Mouse (Mus musculus) kidney, adult 2 months (tissue): ENCODE data around the gene Trpm8. TPM values are rescaled to one million over a fixed set of nuclear protein-coding genes. Genes with fewer than 3 reads are reported as not detected.
A peak's percentile ranks its signal among the peaks of the same experiment; 100 is the strongest.

Source experiments
- DNase-seq: peaks from one replicate; pipeline ENCODE4 v3.0.0; 2021
- H3K27ac ChIP-seq: fragments of 200-500 bp; 2 replicates; pipeline ENCODE4 v1.5.1; 2012; ENCODE audit warnings: low read depth, low read length, control low read depth, inconsistent platforms; ENCODE audit not compliant: insufficient read depth
- H3K27me3 ChIP-seq: fragments of 200-500 bp; replicated peaks from 2 replicates; pipeline ENCODE4 v1.6.1; 2012; ENCODE audit warnings: mild to moderate bottlenecking, moderate library complexity, low read length, inconsistent platforms; ENCODE audit not compliant: control insufficient read depth, insufficient read depth
- H3K36me3 ChIP-seq: fragments of 200-500 bp; 2 replicates; pipeline ENCODE4 v1.6.1; 2012; ENCODE audit warnings: mild to moderate bottlenecking, moderate library complexity, low read length, inconsistent platforms; ENCODE audit not compliant: control insufficient read depth, insufficient read depth
- H3K4me1 ChIP-seq: fragments of 200-500 bp; 2 replicates; pipeline ENCODE4 v1.6.1; 2011; ENCODE audit warnings: low read length; ENCODE audit not compliant: control insufficient read depth, insufficient read depth
- H3K4me3 ChIP-seq: fragments of 200-500 bp; 2 replicates; pipeline ENCODE4 v1.5.1; 2011; ENCODE audit warnings: mild to moderate bottlenecking, low read depth, low read length, control low read depth; ENCODE audit not compliant: insufficient read depth
- CTCF ChIP-seq: fragments of 200-500 bp; conservative IDR thresholded peaks from 2 replicates; pipeline ENCODE4 v1.5.1; 2011; ENCODE audit warnings: low read depth, mild to moderate bottlenecking, control low read depth, low read length, moderate library complexity, mixed read lengths; ENCODE audit not compliant: insufficient read depth, insufficient read length
- POLR2A ChIP-seq: fragments of 200-500 bp; IDR thresholded peaks from one replicate; pipeline ENCODE4 v1.6.1; 2011; ENCODE audit warnings: low read depth, low read length, control low read depth
- WGBS: fragments of 180-500 bp; shearing (Covaris S2); methylation state at CpG from one replicate; pipeline ENCODE4 v1.1.7; 2018; 5-methylcytosine and 5-hydroxymethylcytosine counted together
- polyA plus RNA-seq: library from polyadenylated mRNA; depleted of rRNA; stranded (reverse); fragments of >200 nt; gene quantifications from 2 replicates; pipeline ENCODE4 v1.2.3, GENCODE M21; 2012

The Trpm8 gene
- polyA plus RNA-seq, 1 experiment, result not detected

DNA sequence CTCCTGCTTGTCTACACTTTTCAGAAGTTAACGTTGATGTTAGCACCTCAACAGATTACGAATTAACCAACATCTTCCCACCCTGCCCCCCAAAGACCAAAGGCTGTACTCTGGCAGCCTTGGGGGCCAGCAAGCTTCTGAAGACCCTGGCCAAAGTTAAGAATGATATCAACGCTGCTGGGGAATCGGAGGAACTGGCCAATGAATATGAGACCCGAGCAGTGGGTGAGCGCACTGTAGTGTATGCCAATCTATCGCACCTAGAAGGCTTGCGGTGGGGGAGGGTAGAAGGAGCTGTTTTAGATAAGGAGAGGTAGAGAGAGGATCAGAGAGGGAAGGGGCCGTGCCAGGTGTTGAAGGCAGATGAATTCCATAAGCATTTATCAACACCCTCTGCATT, 73.3 kb downstream of the Trpm8 start:
- no peak for DNase-seq
- Histone ChIP-seq H3K4me3 (no peak overlapping the region), H3K4me1 (no peaks in the 10 kb centered on the region), H3K27me3 (no peaks in the 10 kb centered on the region), H3K27ac (no peak overlapping the region), H3K36me3 (no peaks in the 10 kb centered on the region)
- TF ChIP-seq POLR2A, result no peak
- 83% methylated on average over 9 of the region's 9 CpGs for WGBS

- TF ChIP-seq POLR2A (no peak), CTCF (no peak)
- H3K4me3 ChIP-seq, result no peak overlapping the region
- H3K27ac ChIP-seq, result no peak overlapping the region
- no peaks in the 10 kb centered on the region for H3K4me1 ChIP-seq
- H3K36me3 ChIP-seq, result no peaks in the 10 kb centered on the region
- no peaks in the 10 kb centered on the region for H3K27me3 ChIP-seq
- DNase-seq, result no peak
- 93% methylated on average over 12 of the region's 12 CpGs for WGBS
These were observed 77.6 kb downstream of the Trpm8 start for GRCm38 (mm10) chr1:88355025-88355424.

DNA sequence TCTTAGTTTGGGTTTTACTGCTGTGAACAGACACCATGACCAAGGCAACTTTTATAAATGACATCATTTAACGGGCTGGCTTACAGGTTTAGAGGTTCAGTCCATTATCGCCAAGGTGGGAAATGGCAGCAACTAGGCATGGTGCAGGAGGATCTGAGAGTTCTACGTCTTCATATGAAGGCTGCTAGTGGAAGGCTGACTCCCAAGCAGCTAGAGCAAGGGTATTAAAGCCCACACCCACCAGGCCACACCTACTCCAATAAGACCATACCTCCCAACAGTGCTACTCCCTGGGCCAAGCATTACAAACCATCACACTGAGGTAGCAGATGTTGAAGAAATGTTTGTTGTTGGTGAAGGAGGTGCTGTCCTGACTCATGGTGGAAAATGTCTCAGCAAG, 78.2 kb downstream of the Trpm8 start:
- no peak for TF ChIP-seq CTCF
- TF ChIP-seq POLR2A, result no peak
- 89% methylated on average over 3 of the region's 3 CpGs for WGBS
- Histone ChIP-seq H3K27ac (no peak overlapping the region), H3K27me3 (no peaks in the 10 kb centered on the region), H3K4me1 (no peaks in the 10 kb centered on the region), H3K4me3 (no peak overlapping the region), H3K36me3 (no peaks in the 10 kb centered on the region)
- no peak for DNase-seq

GRCm38 (mm10) chr1:88356616-88357015, 79.2 kb downstream of the Trpm8 start:
- H3K36me3 ChIP-seq, result no peaks in the 10 kb centered on the region
- H3K4me3 ChIP-seq, result no peak overlapping the region
- H3K27ac ChIP-seq, result no peak overlapping the region
- no peaks in the 10 kb centered on the region for H3K27me3 ChIP-seq
- no peaks in the 10 kb centered on the region for H3K4me1 ChIP-seq
- 86% methylated on average over 6 of the region's 6 CpGs for WGBS
- TF ChIP-seq POLR2A (no peak), CTCF (no peak)
- DNase-seq, result no peak

GRCm38 (mm10) chr1:88357458-88358090, 80.1 kb downstream of the Trpm8 start:
- peak; percentile 81 for TF ChIP-seq CTCF
- no peak for TF ChIP-seq POLR2A
- H3K4me3 ChIP-seq, result no peak overlapping the region
- H3K27ac ChIP-seq, result no peak overlapping the region
- H3K27me3 ChIP-seq, result no peaks in the 10 kb centered on the region
- DNase-seq, result peak; percentile 78
- WGBS, result 63% methylated on average over 6 of the region's 6 CpGs
- H3K36me3 ChIP-seq, result no peaks in the 10 kb centered on the region
- no peaks in the 10 kb centered on the region for H3K4me1 ChIP-seq

GRCm38 (mm10) chr1:88358102-88358654, 80.7 kb downstream of the Trpm8 start:
- TF ChIP-seq CTCF (no peak), POLR2A (no peak)
- DNase-seq, result peak; percentile 42
- Histone ChIP-seq H3K4me3 (no peak overlapping the region), H3K27me3 (no peaks in the 10 kb centered on the region), H3K27ac (no peak overlapping the region), H3K36me3 (no peaks in the 10 kb centered on the region), H3K4me1 (no peaks in the 10 kb centered on the region)
- WGBS, result 54% methylated on average over 7 of the region's 7 CpGs

GRCm38 (mm10) chr1:88361085-88361484, 83.6 kb downstream of the Trpm8 start:
- H3K27ac ChIP-seq, result no peak overlapping the region
- H3K4me3 ChIP-seq, result no peak overlapping the region
- H3K27me3 ChIP-seq, result no peaks in the 10 kb centered on the region
- no peak for DNase-seq
- no peaks in the 10 kb centered on the region for H3K4me1 ChIP-seq
- 90% methylated on average over 4 of the region's 4 CpGs for WGBS
- H3K36me3 ChIP-seq, result no peaks in the 10 kb centered on the region
- TF ChIP-seq POLR2A (no peak), CTCF (no peak)
